Mouse (Mus musculus) ES-Bruce4 (cell line): Measurements from ENCODE around the gene Cyth2. TPM values are rescaled to one million over a fixed set of nuclear protein-coding genes. Genes with fewer than 3 reads are reported as not detected.

Source experiments
- H3K27ac ChIP-seq: 2 replicates; pipeline ENCODE4 v1.5.1; 2012; ENCODE audit warnings: low read length, inconsistent platforms; ENCODE audit not compliant: insufficient read depth
- H3K27me3 ChIP-seq: 2 replicates; pipeline ENCODE4 v1.6.1; 2012; ENCODE audit warnings: mild to moderate bottlenecking, low read length, inconsistent platforms; ENCODE audit not compliant: control insufficient read depth, poor library complexity, insufficient read depth, severe bottlenecking
- H3K36me3 ChIP-seq: 2 replicates; pipeline ENCODE4 v1.6.1; 2012; ENCODE audit warnings: inconsistent platforms, mild to moderate bottlenecking, low read length, moderate library complexity; ENCODE audit not compliant: control insufficient read depth, poor library complexity, insufficient read depth, severe bottlenecking
- H3K4me1 ChIP-seq: one replicate; pipeline ENCODE4 v1.8.1; 2011; ENCODE audit warnings: low read length; ENCODE audit not compliant: control insufficient read depth, insufficient read depth
- H3K4me3 ChIP-seq: 2 replicates; pipeline ENCODE4 v1.5.1; 2011; ENCODE audit warnings: low read depth, mild to moderate bottlenecking, low read length
- H3K9ac ChIP-seq: 2 replicates; pipeline ENCODE4 v1.6.1; 2012; ENCODE audit warnings: low read depth, mild to moderate bottlenecking, inconsistent platforms; ENCODE audit not compliant: poor library complexity, severe bottlenecking
- H3K9me3 ChIP-seq: replicated peaks from 2 replicates; pipeline ENCODE4 v1.6.1; 2012; ENCODE audit warnings: mild to moderate bottlenecking, low read length, inconsistent platforms; ENCODE audit not compliant: control insufficient read depth, poor library complexity, insufficient read depth, severe bottlenecking
- CTCF ChIP-seq: IDR thresholded peaks from one replicate; pipeline ENCODE4 v1.8.1; 2011; ENCODE audit warnings: low read depth, low read length
- EP300 ChIP-seq: IDR thresholded peaks from 2 replicates; pipeline ENCODE4 v1.6.1; 2011; ENCODE audit warnings: low read depth, low read length; ENCODE audit not compliant: insufficient read depth
- POLR2A ChIP-seq: IDR thresholded peaks from one replicate; pipeline ENCODE4 v1.8.1; 2011; ENCODE audit warnings: low read length; ENCODE audit not compliant: insufficient read depth
- polyA plus RNA-seq: library from polyadenylated mRNA; stranded (reverse); fragments of >200 nt; gene quantifications from 2 replicates; pipeline ENCODE4 v1.2.4, GENCODE M21; 2011; ENCODE audit warnings: low read depth; ENCODE audit not compliant: missing spikeins, insufficient read depth, insufficient read length

Cyth2 gene
- polyA plus RNA-seq, 1 experiment = 75.8 TPM

GRCm38 (mm10) chr7:45815984-45816351 lies 1.6 kb upstream of the Cyth2 start:
- no peak for TF ChIP-seq CTCF
- no peak for TF ChIP-seq EP300
- TF ChIP-seq POLR2A = no peak
- no peaks in the 10 kb centered on the region for H3K4me1 ChIP-seq
- no peak overlapping the region for H3K27ac ChIP-seq
- peaks cover 12% of the 10 kb centered on the region for H3K36me3 ChIP-seq
- H3K9me3 ChIP-seq = no peaks in the 10 kb centered on the region
- H3K27me3 ChIP-seq = no peaks in the 10 kb centered on the region
- no peak overlapping the region for H3K4me3 ChIP-seq
- H3K9ac ChIP-seq = no peak overlapping the region

DNA sequence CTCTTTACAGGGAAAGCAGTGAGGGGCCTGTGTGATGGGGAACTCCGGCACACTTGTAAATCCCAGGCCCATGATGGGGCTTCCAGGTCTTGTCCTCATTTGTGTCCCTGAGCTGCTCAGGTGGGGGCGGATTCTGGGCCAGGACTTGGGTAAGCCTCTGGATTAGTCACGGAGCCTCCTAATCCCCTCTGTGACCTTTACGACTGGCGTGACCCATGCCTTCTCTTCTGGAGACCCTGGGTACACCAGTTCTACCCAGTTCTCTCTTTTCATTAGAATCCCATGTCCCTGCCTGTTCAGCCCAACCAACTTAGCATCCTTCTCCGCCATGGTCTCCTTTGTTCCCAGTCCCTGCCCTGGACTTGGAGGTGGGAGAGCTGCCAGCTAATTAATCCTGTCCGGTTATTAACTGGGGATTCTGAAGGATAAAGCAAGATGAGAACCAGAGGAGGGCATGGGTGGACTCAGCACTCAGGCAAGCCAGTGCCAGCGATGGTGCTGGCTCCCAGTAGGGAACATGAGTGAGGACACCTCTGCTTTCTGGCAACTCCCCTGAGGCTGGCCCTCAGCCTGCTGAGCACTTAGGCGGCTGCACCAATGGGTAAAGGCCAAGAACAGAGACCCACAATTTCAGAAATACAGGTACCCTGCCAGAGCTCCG lies 1.1 kb upstream of the Cyth2 start:
- H3K4me1 ChIP-seq = no peaks in the 10 kb centered on the region
- no peak overlapping the region for H3K4me3 ChIP-seq

GRCm38 (mm10) chr7:45814841-45815240 lies 460 bp upstream of the Cyth2 start:
- Histone ChIP-seq H3K4me1 (no peaks in the 10 kb centered on the region), H3K4me3 (no peak overlapping the region), H3K27ac (no peak overlapping the region), H3K9me3 (no peaks in the 10 kb centered on the region), H3K27me3 (no peaks in the 10 kb centered on the region), H3K36me3 (peaks cover 23% of the 10 kb centered on the region), H3K9ac (no peak overlapping the region)
- TF ChIP-seq POLR2A = no peak
- no peak for TF ChIP-seq EP300
- TF ChIP-seq CTCF = no peak

More for the DNA sequence above, 1.1 kb upstream of the Cyth2 start:
- Histone ChIP-seq H3K9ac (no peak overlapping the region), H3K36me3 (peaks cover 17% of the 10 kb centered on the region), H3K27me3 (no peaks in the 10 kb centered on the region), H3K9me3 (no peaks in the 10 kb centered on the region), H3K27ac (no peak overlapping the region)
- TF ChIP-seq CTCF = no peak

DNA sequence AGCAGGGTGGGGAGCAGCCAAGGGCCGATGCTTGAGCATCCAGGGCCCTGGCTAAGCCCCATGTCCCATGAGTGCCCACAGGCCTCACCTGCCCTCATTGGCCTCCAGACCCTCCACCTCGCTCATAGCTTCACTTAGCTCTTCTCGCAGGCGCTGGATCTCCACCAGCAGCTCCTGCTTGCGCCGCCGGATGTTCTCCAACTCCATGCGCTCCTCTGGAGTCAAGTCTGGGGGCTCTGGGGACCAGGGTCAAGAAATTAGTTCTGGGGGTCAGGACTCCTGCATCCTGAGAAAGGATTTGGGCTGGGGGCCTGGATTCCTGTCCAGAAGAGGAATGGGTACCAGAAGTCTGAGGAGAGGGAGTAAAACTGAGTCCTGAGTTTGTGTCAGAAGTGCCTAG lies 1.5 kb downstream of the Cyth2 start:
- no peak for TF ChIP-seq EP300
- no peak for TF ChIP-seq POLR2A
- TF ChIP-seq CTCF = no peak
- H3K27ac ChIP-seq = no peak overlapping the region
- no peaks in the 10 kb centered on the region for H3K27me3 ChIP-seq
- H3K4me1 ChIP-seq = no peaks in the 10 kb centered on the region
- H3K4me3 ChIP-seq = peak overlapping the region; percentile 97
- peak overlapping the region; percentile 93 for H3K9ac ChIP-seq
- H3K9me3 ChIP-seq = no peaks in the 10 kb centered on the region
- H3K36me3 ChIP-seq = peaks cover 29% of the 10 kb centered on the region

DNA sequence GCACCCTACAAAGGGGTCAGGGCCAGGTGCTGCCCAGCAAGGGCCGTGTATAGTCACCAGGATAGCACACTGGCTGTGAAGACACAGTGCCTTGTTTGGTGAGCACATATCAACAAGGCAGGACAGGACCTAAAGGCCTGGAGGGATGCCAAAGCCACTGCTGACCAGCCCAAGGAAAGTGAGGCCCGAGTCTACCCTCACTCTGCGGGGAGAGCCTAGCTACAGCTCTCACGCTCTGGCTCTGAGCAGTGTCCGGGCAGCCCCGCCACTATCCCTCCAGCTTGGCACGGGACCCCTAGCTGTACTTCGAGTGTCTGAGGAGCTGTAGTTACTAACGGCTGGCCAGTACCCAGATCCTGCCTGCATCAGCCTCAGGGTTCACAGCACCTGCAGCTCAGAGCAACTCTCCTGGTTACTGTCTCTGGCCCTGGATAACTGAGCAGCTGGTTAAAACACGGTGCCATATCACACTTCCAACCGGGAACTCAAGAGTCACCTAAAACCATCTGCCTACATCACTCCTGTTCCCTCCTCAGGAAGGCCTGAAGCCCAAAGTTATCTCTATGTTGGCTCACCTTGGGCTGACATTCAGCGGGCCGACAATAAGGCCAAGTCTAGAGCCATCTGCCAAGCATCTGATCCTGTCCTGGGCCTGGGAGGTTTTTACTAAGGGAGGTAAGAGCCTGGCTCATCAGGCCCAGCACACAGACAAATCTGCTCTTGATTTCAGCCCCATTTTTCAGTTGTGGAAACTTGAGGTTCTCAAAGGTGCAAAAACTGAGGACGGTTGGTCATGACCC lies 4.9 kb downstream of the Cyth2 start:
- TF ChIP-seq POLR2A = no peak
- no peak for TF ChIP-seq EP300
- TF ChIP-seq CTCF = no peak
- H3K9ac ChIP-seq = no peak overlapping the region

GRCm38 (mm10) chr7:45808471-45808870 lies 5.9 kb downstream of the Cyth2 start:
- Histone ChIP-seq H3K36me3 (peaks cover 37% of the 10 kb centered on the region), H3K27me3 (no peaks in the 10 kb centered on the region), H3K4me1 (no peaks in the 10 kb centered on the region), H3K9ac (no peak overlapping the region), H3K9me3 (no peaks in the 10 kb centered on the region), H3K4me3 (no peak overlapping the region), H3K27ac (no peak overlapping the region)
- TF ChIP-seq POLR2A (no peak), CTCF (no peak), EP300 (no peak)

More for the DNA sequence above, 4.9 kb downstream of the Cyth2 start:
- no peaks in the 10 kb centered on the region for H3K27me3 ChIP-seq
- H3K4me1 ChIP-seq = no peaks in the 10 kb centered on the region
- H3K27ac ChIP-seq = no peak overlapping the region
- no peak overlapping the region for H3K4me3 ChIP-seq
- H3K9me3 ChIP-seq = no peaks in the 10 kb centered on the region
- H3K36me3 ChIP-seq = peaks cover 37% of the 10 kb centered on the region
